In genomic region chr5:93180252-93180651, GRCm38 (mm10) we compare ENCODE assay signal across 10 mouse cellular contexts. TPM values are rescaled to one million over a fixed set of nuclear protein-coding genes. Genes with fewer than 3 reads are reported as not detected.
DNase-seq lines count a peak whose midpoint lies in the region; ATAC-seq and TF ChIP-seq lines count a peak whose summit lies in the region.
"Had no signal": no experiment of that assay in that cellular context is flagged by ENCODE, and none has a peak within 500 bp of the region (broad histone marks: within the 10 kb centered on the region; RNA-seq: fewer than 3 reads in every experiment).

No protein-coding gene starts in this region.

- no peaks in the 10 kb centered on the region for H3K9me3 ChIP-seq in neural tube, embryonic 15.5 days (replicated peaks)
- H3K9me3 ChIP-seq: heart, embryonic 13.5 days had no signal

- peak; percentile 39; the same call in 1 of the 2 replicates for ATAC-seq in granulocyte monocyte progenitor cell, adult 5-6 weeks (replicated peaks; ENCODE audit: poor library complexity, severe bottlenecking)
- ATAC-seq in neural tube, embryonic 15.5 days (ENCODE audit: low FRiP score): no peak

- no peak overlapping the region for H3K4me2 ChIP-seq in neural tube, embryonic 15.5 days
- H3K4me2 ChIP-seq: heart, embryonic 13.5 days had no signal

- H3K27me3 ChIP-seq in heart, adult 2 months (ENCODE audit: control insufficient read depth, insufficient read depth, low read length): no peaks in the 10 kb centered on the region
- H3K27me3 ChIP-seq in thymus, adult 2 months (ENCODE audit: control insufficient read depth, insufficient read depth, low read length): no peaks in the 10 kb centered on the region
- H3K27me3 ChIP-seq in neural tube, embryonic 15.5 days (replicated peaks): no peaks in the 10 kb centered on the region
- H3K27me3 ChIP-seq: heart, embryonic 13.5 days had no signal

- no peaks in the 10 kb centered on the region for H3K4me1 ChIP-seq in heart, adult 2 months (ENCODE audit: control insufficient read depth, insufficient read depth, low read length)
- no peaks in the 10 kb centered on the region for H3K4me1 ChIP-seq in thymus, adult 2 months (replicated peaks; ENCODE audit: control insufficient read depth, insufficient read depth, low read length)
- H3K4me1 ChIP-seq in neural tube, embryonic 15.5 days: no peaks in the 10 kb centered on the region
- H3K4me1 ChIP-seq: heart, embryonic 13.5 days had no signal

- no peak overlapping the region for H3K27ac ChIP-seq in heart, adult 2 months
- H3K27ac ChIP-seq in thymus, adult 2 months (ENCODE audit: control insufficient read depth, insufficient read depth, low read length): no peak overlapping the region
- H3K27ac ChIP-seq in neural tube, embryonic 15.5 days (replicated peaks): no peak overlapping the region
- H3K27ac ChIP-seq: heart, embryonic 13.5 days had no signal

- no peak for TF ChIP-seq EP300 in heart, adult 2 months (IDR thresholded peaks at IDR 0.05; ENCODE audit: insufficient read depth, low read depth, low read length)

- no peak overlapping the region for H3K9ac ChIP-seq in heart, adult 2 months (ENCODE audit: low read depth, low read length)
- no peak overlapping the region for H3K9ac ChIP-seq in neural tube, embryonic 15.5 days (replicated peaks)
- H3K9ac ChIP-seq: heart, embryonic 13.5 days had no signal

- TF ChIP-seq CTCF in heart, adult 2 months (IDR thresholded peaks at IDR 0.05): peak; percentile 74
- TF ChIP-seq CTCF in thymus, adult 2 months (IDR thresholded peaks at IDR 0.05; ENCODE audit: borderline replicate concordance, control insufficient read depth, extremely low read depth, insufficient read depth, low read length, poor library complexity): no peak

- H3K4me3 ChIP-seq in heart, adult 2 months: no peak overlapping the region
- H3K4me3 ChIP-seq in thymus, adult 2 months (ENCODE audit: control insufficient read depth, insufficient read depth, low read length): no peak overlapping the region
- H3K4me3 ChIP-seq in neural tube, embryonic 15.5 days (replicated peaks): no peak overlapping the region
- H3K4me3 ChIP-seq: heart, embryonic 13.5 days had no signal

- H3K79me2 ChIP-seq in heart, adult 2 months (replicated peaks; ENCODE audit: control insufficient read depth, insufficient read depth, low read length): no peaks in the 10 kb centered on the region

- WGBS in heart, adult 2 months: 24% methylated on average over 2 of the region's 2 CpGs
- 53% methylated on average over 2 of the region's 2 CpGs for WGBS in thymus, adult 2 months
- 78% methylated on average over 2 of the region's 2 CpGs for WGBS in neural tube, embryonic 15.5 days

- TF ChIP-seq POLR2A in heart, adult 2 months (IDR thresholded peaks at IDR 0.05; ENCODE audit: insufficient read depth, low read depth, low read length): no peak
- TF ChIP-seq POLR2A in thymus, adult 2 months (IDR thresholded peaks at IDR 0.05; ENCODE audit: control insufficient read depth, extremely low read depth, insufficient read depth, low read length, poor library complexity): no peak

- intact Hi-C loops in heart, adult 2 months (cut with DNase I): loop anchor here (1.0 to 5.0 kb wide), 2 partner anchors 87 to 143 kb away; partner anchors contain the start of gene Ccng2

- H3K36me3 ChIP-seq in heart, adult 2 months (ENCODE audit: control insufficient read depth, insufficient read depth, low read length): no peaks in the 10 kb centered on the region; the same call in none of the 2 replicates
- peaks cover 22% of the 10 kb centered on the region for H3K36me3 ChIP-seq in thymus, adult 2 months (ENCODE audit: control insufficient read depth, insufficient read depth, low read length)
- peaks cover 36% of the 10 kb centered on the region for H3K36me3 ChIP-seq in neural tube, embryonic 15.5 days

- DNase-seq in heart, adult 2 months: no peak
- DNase-seq in heart, postnatal 4 days: no peak
- peak; percentile 14 for DNase-seq in thymus, adult 2 months
- DNase-seq in thymus, postnatal 36 days: no peak
- DNase-seq in urinary bladder, postnatal 4 days (ENCODE audit: low spot score in 2 of 2): no peak
- no peak for DNase-seq in spleen, adult 12 weeks (ENCODE audit: low spot score)

RNA-seq across cellular contexts. Expression of gene Ccni, which starts 26.0 kb away (rescaled TPM):
- 100 to 1,000 TPM; 147 to 166 TPM for total RNA-seq in heart, adult 2 months (2021)
- 56.5 and 119 TPM in 2 replicates for polyA plus RNA-seq in heart, adult 2 months (2012; rRNA removed)
- 100 to 1,000 TPM; 246 to 267 TPM for total RNA-seq in heart, postnatal 4 days (2021)
- polyA plus RNA-seq in thymus, adult 2 months (2012; rRNA removed): 121 and 155 TPM in 2 replicates
- 143 and 144 TPM in 2 replicates for total RNA-seq in granulocyte monocyte progenitor cell, adult 5-6 weeks (2014; fragmentation: Nextera tagmentation)
- total RNA-seq in granulocyte monocyte progenitor cell, adult 5-6 weeks (2017): 139 and 145 TPM in 2 replicates
- 115 and 119 TPM in 2 replicates for polyA plus RNA-seq in neural tube, embryonic 15.5 days (2015; fragmentation: Nextera tagmentation; extraction: Ambion mirVana)

RNA-seq across cellular contexts. Expression of gene 2010109A12Rik, which starts 26.1 kb away (rescaled TPM):
- under 1 TPM; 0.57 to 0.59 TPM for total RNA-seq in heart, adult 2 months (2021)
- polyA plus RNA-seq in heart, adult 2 months (2012; rRNA removed): not detected in 2 replicates
- under 1 TPM; 0.50 to 0.52 TPM for total RNA-seq in heart, postnatal 4 days (2021)
- 0.20 and 0.34 TPM in 2 replicates for polyA plus RNA-seq in thymus, adult 2 months (2012; rRNA removed)
- total RNA-seq in granulocyte monocyte progenitor cell, adult 5-6 weeks (2014; fragmentation: Nextera tagmentation): not detected in 2 replicates
- total RNA-seq in granulocyte monocyte progenitor cell, adult 5-6 weeks (2017): 2.3 and 4.7 TPM in 2 replicates
- polyA plus RNA-seq in neural tube, embryonic 15.5 days (2015; fragmentation: Nextera tagmentation; extraction: Ambion mirVana): 1.2 and 1.4 TPM in 2 replicates
- polyA plus RNA-seq: small intestine, adult 2 months had no signal
